Mouse (Mus musculus): ENCODE measurements around the gene Srd5a1.

DNA sequence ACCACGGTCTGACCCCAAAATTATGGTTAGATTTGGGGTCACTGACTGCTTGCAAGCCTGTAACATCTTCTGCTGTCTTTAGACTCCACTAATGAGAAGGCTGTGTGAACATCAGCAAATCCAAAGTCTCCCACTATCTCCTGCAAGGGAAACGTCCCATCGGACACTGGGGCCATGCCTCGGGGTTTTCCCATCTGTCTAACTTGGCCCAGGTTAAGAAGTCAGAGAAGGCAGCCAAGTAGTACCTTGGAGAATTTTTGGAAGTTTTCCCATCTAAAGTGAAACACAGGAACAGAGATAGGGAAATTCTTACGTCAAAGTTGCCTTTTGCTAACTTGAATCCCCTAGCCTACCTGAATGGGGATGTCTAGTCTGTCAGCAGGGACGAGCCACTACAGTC is 27.7 kb downstream of the Srd5a1 start:
- TF ChIP-seq CTCF (IDR thresholded peaks at IDR 0.05; ENCODE audit: borderline replicate concordance, insufficient read depth, low read length) (no peak), POLR2A (IDR thresholded peaks at IDR 0.05; ENCODE audit: low read depth, low read length) (no peak)
